Mouse (Mus musculus) bone marrow, adult 2 months (tissue): ENCODE results near the gene Mccc2.

Experiments
- CTCF ChIP-seq: fragments of 200-500 bp; IDR thresholded peaks from 2 replicates; pipeline ENCODE4 v1.5.1; 2011; ENCODE audit warnings: low read length, control low read depth; ENCODE audit not compliant: control insufficient read depth, insufficient read depth
- POLR2A ChIP-seq: fragments of 200-500 bp; IDR thresholded peaks from 2 replicates; pipeline ENCODE4 v1.6.1; 2011; ENCODE audit warnings: low read depth, mild to moderate bottlenecking, control low read depth, low read length, borderline replicate concordance; ENCODE audit not compliant: control insufficient read depth

- no peak for TF ChIP-seq CTCF
- no peak for TF ChIP-seq POLR2A
These were observed 32.1 kb downstream of the Mccc2 start for GRCm38 (mm10) chr13:99983320-99983719.
